Mouse (Mus musculus) Patski (cell line): ENCODE results near the gene Atp7a. TPM values are rescaled to one million over a fixed set of nuclear protein-coding genes. Genes with fewer than 3 reads are reported as not detected.

Experiments
- ATAC-seq: fragments of 100-300 bp; one replicate; pipeline ENCODE4 v1.8.0; 2021
- CTCF ChIA-PET: fragments of 350-600 bp; sonication (Branson Sonifier 250); formaldehyde crosslinking; loops from one replicate; lab custom pipeline; 2022; ENCODE audit warnings: inconsistent platforms; lab: Charles Lee
- POLR2A ChIA-PET: fragments of 350-600 bp; sonication (Branson Sonifier 250); formaldehyde crosslinking; loops from one replicate; lab custom pipeline; 2022; ENCODE audit warnings: antibody characterized with exemption, inconsistent platforms; lab: Charles Lee
- DNase-seq: peaks from one replicate; pipeline ENCODE4 v3.0.0-alpha.2; 2011; ENCODE audit warnings: low read depth, low spot score
- H3K27me3 ChIP-seq: fragments of 371-371 bp; one replicate; pipeline ENCODE4 v1.5.1; 2021
- CTCF ChIP-seq: fragments of 100-300 bp; IDR thresholded peaks from one replicate; pipeline ENCODE4 v1.5.1; 2021
- in situ Hi-C: fragments of 300-500 bp; cut with MboI; formaldehyde crosslinking; loops from 3 replicates; pipeline ENCODE4 v1.11.1; 2018; ENCODE audit warnings: low pct_unique_long_range_greater_than_20kb, mixed read lengths
- polyA plus RNA-seq: library from polyadenylated mRNA; unstranded; gene quantifications from one replicate; pipeline ENCODE4 v1.2.3, GENCODE M21; 2021

Gene Atp7a
- polyA plus RNA-seq, 1 experiment from 2014 or later, result 19.9 TPM

DNA sequence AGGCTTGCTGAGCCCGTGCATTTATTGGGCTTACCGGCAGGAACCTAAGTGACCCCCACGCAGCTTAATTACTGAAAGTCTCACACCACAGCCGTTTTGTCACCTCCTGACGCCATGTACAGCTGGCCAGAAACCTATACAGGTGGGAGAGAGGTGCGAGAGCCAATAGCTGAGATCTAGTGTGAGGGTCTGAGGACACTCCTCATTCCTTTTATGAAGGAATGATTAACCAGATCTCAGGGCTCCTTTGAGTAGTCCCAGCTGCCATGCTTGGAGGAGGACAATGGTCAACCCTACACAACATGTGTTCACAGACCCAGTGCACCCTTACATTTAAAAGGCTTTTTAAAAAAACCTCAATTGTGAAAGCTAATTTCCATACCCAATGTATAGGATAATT is 101.2 kb downstream of the Atp7a start:
- H3K27me3 ChIP-seq, result peaks cover 26% of the 10 kb centered on the region
- no peak for ATAC-seq
- ChIA-PET POLR2A (interaction anchor here (0.5 kb wide), 1 partner anchor 588 kb away, joined by 3 read pairs; no protein-coding TSS in a partner anchor), CTCF (interaction anchor here (1.6 kb wide), 1 partner anchor 58 kb away, joined by 3 read pairs; no protein-coding TSS in a partner anchor)
- DNase-seq, result no peak
- in situ Hi-C loops, result no loop called here
- no peak for TF ChIP-seq CTCF

DNA sequence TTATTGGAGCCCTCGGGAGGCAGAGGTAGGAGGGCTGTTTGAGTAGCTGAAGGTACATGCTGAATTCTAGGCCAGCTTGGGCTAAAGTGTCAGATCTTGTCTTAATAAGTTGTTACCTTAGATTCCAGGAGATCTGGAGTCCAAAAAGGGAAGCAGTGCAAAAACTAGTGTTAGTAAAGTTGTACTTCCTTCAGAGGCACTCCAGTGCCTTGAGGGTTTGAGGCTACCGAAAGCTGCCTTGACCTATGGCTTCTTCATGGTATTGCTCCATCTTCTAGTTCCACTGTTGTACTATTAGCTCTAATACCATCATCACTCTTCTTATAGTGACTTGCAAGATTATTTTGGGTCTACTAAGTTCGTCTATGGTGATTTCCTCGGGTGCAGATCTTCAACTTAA is 102.8 kb downstream of the Atp7a start:
- DNase-seq, result no peak

DNA sequence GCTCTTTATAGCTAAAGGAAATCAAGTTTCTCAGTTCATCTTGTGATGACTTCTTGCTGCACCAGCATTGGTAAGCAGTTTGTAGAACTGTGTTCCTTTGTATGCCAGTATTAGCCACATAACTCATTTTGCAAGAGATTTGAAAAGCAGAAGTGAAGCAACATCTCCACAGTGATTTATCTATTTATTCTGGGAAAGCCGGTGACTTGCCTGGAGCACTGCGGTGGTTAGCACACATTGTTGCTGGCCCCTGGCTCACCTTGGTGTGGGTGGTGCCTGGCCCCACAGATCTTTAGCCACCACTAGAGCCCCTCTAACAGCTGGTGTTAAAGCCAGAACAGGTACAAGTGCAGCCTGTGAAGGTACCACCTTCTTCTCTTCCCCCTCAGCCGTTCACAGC is 107.8 kb downstream of the Atp7a start:
- peaks cover 10% of the 10 kb centered on the region for H3K27me3 ChIP-seq
- ChIA-PET CTCF (no interaction called here), POLR2A (no interaction called here)
- in situ Hi-C loops, result no loop called here
- TF ChIP-seq CTCF, result no peak
- ATAC-seq (no peak), DNase-seq (no peak)

More for the DNA sequence above, 102.8 kb downstream of the Atp7a start:
- H3K27me3 ChIP-seq, result peaks cover 22% of the 10 kb centered on the region
- ChIA-PET POLR2A (no interaction called here), CTCF (interaction anchor here (0.6 to 0.7 kb wide), 3 partner anchors 12 to 24 kb away, joined by 3 read pairs; no protein-coding TSS in a partner anchor)
- no peak for ATAC-seq
- in situ Hi-C loops, result no loop called here
- TF ChIP-seq CTCF, result no peak

DNA sequence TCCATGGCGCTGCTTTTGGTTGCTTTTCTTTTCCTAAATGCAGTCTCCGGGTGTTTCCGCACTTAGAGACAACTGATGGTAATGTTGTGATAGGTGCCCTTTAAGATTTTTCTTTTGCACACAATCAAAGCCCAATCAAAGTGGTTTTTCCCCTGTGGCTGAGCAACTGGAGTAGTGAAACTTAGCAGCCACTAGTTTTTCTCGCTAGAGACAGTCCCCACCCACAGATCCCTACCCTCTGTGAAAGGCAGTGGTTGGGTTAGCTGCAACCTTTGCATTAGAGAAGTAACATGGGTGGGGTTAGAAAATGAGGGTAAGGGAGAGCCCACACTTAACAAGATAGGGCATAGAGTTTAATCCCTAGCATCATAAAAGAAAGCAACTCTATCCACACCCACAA is 108.4 kb downstream of the Atp7a start:
- peak; percentile 14 for ATAC-seq
- TF ChIP-seq CTCF, result no peak
- in situ Hi-C loops, result no loop called here
- H3K27me3 ChIP-seq, result peaks cover 13% of the 10 kb centered on the region
- POLR2A ChIA-PET, result no interaction called here
- CTCF ChIA-PET, result no interaction called here
- no peak for DNase-seq

DNA sequence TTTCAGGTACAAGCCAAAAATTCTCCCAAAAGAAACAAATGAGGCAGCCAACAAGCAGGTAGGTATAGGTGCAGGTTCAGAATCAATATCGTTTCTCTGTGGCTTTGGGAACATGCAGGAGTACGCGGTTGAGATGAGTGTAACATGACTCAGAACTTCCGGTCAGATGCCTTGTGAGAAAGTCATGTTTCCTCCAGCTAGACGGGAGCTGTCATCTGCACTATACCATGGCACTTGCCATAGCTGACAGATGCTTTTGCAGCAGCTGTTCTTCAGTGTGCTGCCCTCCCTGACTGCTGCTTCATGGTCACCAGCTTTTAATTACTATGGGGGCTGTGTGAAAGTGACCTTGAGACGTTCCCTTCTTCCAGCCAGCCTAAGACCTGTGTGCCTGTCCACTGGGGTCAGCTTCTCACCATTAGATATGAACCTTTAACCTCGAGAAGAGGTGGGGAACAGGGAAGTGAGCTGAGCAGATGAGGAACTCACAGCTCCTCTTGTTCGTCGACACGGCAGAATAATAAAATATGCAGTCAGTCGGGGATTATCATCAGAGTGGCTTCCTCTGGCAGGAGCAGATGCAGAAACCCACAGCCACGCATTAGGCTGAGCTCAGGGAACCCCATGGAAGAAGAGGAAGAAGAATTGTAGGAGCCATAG is 109.0 kb downstream of the Atp7a start:
- peak; percentile 87 for ATAC-seq
- CTCF ChIA-PET, result interaction anchor here (0.9 kb wide), 1 partner anchor 109 kb away, joined by 3 read pairs; the partner anchor contains the start of gene Atp7a
- no peak for TF ChIP-seq CTCF
- H3K27me3 ChIP-seq, result peaks cover 17% of the 10 kb centered on the region
- DNase-seq, result no peak
- in situ Hi-C loops, result no loop called here
- POLR2A ChIA-PET, result no interaction called here

DNA sequence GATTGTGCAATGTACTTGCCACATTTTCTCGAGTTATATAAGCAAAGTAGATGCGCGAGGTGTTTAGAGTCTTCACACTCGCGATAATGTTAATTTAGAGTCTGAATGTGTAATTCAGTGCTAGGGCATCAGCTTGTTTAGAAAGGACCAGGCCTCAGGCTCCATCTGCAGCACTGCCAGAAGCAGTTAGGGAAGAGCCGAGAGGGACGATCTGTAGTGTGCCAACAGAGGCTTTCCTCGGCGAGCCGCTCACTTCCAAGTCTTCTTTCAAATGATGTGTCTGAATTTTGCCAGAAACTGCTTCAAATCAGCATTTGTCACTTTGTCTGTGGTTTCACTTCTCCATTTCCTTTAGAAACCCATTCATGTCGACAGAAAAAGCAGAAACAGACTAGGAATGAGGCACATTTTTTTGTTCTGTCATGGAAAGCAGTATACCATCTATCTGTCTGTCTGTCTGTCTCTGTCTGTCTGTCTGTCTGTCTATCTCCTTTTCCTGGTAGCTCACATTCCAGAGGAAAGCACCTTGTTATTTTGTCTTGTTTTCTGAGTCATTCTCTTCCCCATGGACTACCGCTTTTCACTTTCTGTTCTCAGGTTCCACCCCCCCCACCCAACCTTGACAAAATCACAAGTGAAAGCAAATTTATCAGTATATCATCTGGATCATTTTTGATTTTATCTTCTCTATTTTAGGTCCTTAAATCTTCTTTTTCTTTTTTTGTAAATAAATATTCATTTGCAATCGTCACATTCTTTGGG is 112.4 kb downstream of the Atp7a start:
- H3K27me3 ChIP-seq, result peaks cover 18% of the 10 kb centered on the region
- in situ Hi-C loops, result no loop called here
- ATAC-seq (no peak), DNase-seq (no peak)
- TF ChIP-seq CTCF, result no peak
- POLR2A ChIA-PET, result no interaction called here
- CTCF ChIA-PET, result interaction anchor here (1.1 kb wide), 1 partner anchor 31 kb away, joined by 3 read pairs; no protein-coding TSS in a partner anchor

DNA sequence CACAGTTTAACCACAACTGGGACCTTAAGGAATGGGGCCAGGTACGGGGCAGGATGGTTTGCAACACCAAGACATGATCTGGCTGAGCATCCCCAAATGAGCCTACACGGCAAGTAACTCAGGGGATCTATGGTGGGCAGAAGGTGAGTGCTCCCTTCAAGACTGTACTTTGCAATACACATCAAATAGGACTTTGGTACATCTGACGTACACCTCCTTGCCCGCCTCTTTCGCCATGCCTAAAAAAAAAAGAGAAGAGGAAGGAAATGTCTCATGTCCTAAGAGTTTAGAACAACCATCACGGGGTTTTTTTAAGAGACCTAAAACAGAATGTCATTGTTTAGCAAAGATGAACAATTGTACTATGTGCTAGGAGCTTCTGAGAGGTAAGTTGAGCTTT is 115.9 kb downstream of the Atp7a start, which contains the start of gene Tlr13:
TSS of gene Tlr13 (plus strand) at position 269 of the 400 bp plus-strand sequence.
- TF ChIP-seq CTCF, result no peak
- ATAC-seq, result no peak
- ChIA-PET CTCF (interaction anchor here (0.6 to 1.0 kb wide), 2 partner anchors 11 to 49 kb away, joined by 3 read pairs; no protein-coding TSS in a partner anchor), POLR2A (no interaction called here)
- H3K27me3 ChIP-seq, result peaks cover 23% of the 10 kb centered on the region
- DNase-seq, result no peak
- in situ Hi-C loops, result no loop called here

DNA sequence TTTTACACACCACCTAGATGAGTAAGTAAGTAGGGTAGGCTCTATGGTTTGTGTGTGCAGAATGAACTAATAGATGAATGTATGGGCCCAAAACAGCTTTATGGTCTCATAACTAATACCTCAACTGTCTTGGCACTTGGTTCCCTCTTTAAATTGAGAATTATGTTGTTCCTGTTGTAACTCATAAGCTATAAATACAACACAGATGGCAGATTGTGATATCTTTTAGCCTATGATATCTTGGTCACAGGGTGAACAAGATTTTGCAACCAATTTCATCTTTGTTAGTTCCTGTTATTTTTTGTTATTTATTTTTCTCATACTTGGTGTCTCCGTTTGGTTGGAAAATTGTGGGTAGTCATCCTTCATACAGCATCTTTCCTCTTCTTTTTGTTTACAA is 121.1 kb downstream of the Atp7a start:
- CTCF ChIA-PET, result no interaction called here
- no peak for TF ChIP-seq CTCF
- peaks cover 15% of the 10 kb centered on the region for H3K27me3 ChIP-seq
- no peak for ATAC-seq
- DNase-seq, result no peak
- POLR2A ChIA-PET, result no interaction called here
- in situ Hi-C loops, result no loop called here

DNA sequence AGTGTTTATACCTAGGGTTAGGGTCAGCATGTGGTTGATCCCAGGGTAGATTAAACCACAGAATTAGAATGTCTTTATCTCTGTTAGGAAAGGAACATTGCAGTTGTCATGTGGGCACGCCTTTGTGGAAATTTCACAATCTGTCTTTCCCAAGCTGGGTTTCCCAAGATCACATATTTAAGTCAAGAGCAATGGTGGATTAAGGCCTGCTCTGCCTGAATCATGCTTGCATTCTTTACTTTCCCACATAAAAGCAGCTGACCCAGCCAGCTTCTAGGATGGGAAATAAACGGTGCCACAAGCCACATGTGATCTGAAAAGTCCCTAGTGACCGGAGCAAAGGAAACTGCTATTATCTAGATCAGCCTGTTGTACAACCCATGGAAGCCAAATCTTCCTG is 122.4 kb downstream of the Atp7a start:
- ChIA-PET CTCF (interaction anchor here (1.5 kb wide), 1 partner anchor 21 kb away, joined by 3 read pairs; no protein-coding TSS in a partner anchor), POLR2A (no interaction called here)
- DNase-seq, result no peak
- in situ Hi-C loops, result no loop called here
- no peak for TF ChIP-seq CTCF
- peaks cover 11% of the 10 kb centered on the region for H3K27me3 ChIP-seq
- ATAC-seq, result no peak

DNA sequence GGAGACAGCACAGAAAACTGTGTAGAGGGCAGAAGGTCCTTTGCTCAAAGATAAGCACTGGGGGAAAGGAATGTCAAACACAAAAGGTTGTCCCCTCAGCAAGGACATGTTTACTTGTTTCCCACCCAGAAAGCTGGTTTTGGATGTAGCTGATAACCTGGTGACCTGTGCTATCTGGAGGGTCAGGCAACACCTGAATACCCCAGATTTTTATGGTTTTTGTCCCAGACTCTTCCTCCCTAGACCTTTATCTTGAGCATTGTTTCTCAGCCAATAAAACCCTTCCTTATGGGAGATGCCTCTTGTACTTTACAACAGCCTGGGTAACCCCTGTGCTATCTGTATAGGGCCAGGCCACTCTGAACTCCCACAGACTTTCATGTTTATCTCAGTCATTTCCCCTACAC is 127.1 kb downstream of the Atp7a start:
- ChIA-PET CTCF (interaction anchor here (1.2 kb wide), 2 partner anchors 11 to 128 kb away, joined by 3 read pairs; partner anchors contain the start of genes Atp7a and Tlr13), POLR2A (no interaction called here)
- ATAC-seq, result no peak
- in situ Hi-C loops, result no loop called here
- no peak for DNase-seq
- peaks cover 30% of the 10 kb centered on the region for H3K27me3 ChIP-seq
- TF ChIP-seq CTCF, result no peak
